Mouse (Mus musculus) urinary bladder, postnatal 4 days (tissue): ENCODE data around the gene Fhod1.
A peak's percentile ranks its signal among the peaks of the same experiment; 100 is the strongest.
"Not testable (repeated sequence)": the region's sequence is repeated elsewhere in the genome, so short reads cannot be mapped to it uniquely, and the experiment has no call there.

ENCODE experiments used
- DNase-seq, 2 experiments: peaks; one replicate each; pipeline ENCODE4 v3.0.0; 2021 to 2022; ENCODE audit warnings: low spot score in 2 of 2

Gene Fhod1

GRCm38 (mm10) chr8:105295895-105296573, 51.7 kb downstream of the Fhod1 start, which contains the start of gene Exoc3l:
Gene Exoc3l, minus strand, starts transcription at chr8:105296101.
- DNase-seq = peak in 1 of 2 experiments; percentile 40

GRCm38 (mm10) chr8:105295256-105295655, 52.5 kb downstream of the Fhod1 start:
- no peak for DNase-seq

GRCm38 (mm10) chr8:105294776-105295175, 53.0 kb downstream of the Fhod1 start:
- DNase-seq = no peak

- peak in 1 of 2 experiments; percentile 17 for DNase-seq
These were observed 54.3 kb downstream of the Fhod1 start for GRCm38 (mm10) chr8:105293405-105293804.

- DNase-seq = peak in 1 of 2 experiments; percentile 16
These were observed 55.3 kb downstream of the Fhod1 start for GRCm38 (mm10) chr8:105292471-105292870.

- not testable (repeated sequence) for DNase-seq
These were observed 56.0 kb downstream of the Fhod1 start for GRCm38 (mm10) chr8:105291802-105292201.

GRCm38 (mm10) chr8:105291364-105291763, 56.4 kb downstream of the Fhod1 start:
- not testable (repeated sequence) for DNase-seq

GRCm38 (mm10) chr8:105290554-105291314, 57.0 kb downstream of the Fhod1 start:
- DNase-seq = peak; percentile 81 to 96

GRCm38 (mm10) chr8:105289805-105290460, 57.8 kb downstream of the Fhod1 start, which contains the start of gene 4931428F04Rik:
Gene 4931428F04Rik, minus strand, starts transcription at chr8:105289864.
- DNase-seq = peak in 1 of 2 experiments; percentile 45

GRCm38 (mm10) chr8:105288958-105289732, 58.6 kb downstream of the Fhod1 start:
- DNase-seq = peak; percentile 89 to 92

GRCm38 (mm10) chr8:105288231-105288630, 59.5 kb downstream of the Fhod1 start:
- no peak for DNase-seq

- DNase-seq = no peak
These were observed 60.8 kb downstream of the Fhod1 start for GRCm38 (mm10) chr8:105286907-105287306.

- DNase-seq = peak in 1 of 2 experiments; percentile 16
These were observed 62.2 kb downstream of the Fhod1 start for GRCm38 (mm10) chr8:105285514-105285913.

GRCm38 (mm10) chr8:105283074-105283473, 64.7 kb downstream of the Fhod1 start:
- peak in 1 of 2 experiments; percentile 35 for DNase-seq

- no peak for DNase-seq
These were observed 65.5 kb downstream of the Fhod1 start for GRCm38 (mm10) chr8:105282239-105282638.

- DNase-seq = no peak
These were observed 65.9 kb downstream of the Fhod1 start for GRCm38 (mm10) chr8:105281821-105282220.

- DNase-seq = no peak
These were observed 67.2 kb downstream of the Fhod1 start for GRCm38 (mm10) chr8:105280567-105280966.
